ENCODE assay signal across 26 mouse cellular contexts in the genomic region with DNA sequence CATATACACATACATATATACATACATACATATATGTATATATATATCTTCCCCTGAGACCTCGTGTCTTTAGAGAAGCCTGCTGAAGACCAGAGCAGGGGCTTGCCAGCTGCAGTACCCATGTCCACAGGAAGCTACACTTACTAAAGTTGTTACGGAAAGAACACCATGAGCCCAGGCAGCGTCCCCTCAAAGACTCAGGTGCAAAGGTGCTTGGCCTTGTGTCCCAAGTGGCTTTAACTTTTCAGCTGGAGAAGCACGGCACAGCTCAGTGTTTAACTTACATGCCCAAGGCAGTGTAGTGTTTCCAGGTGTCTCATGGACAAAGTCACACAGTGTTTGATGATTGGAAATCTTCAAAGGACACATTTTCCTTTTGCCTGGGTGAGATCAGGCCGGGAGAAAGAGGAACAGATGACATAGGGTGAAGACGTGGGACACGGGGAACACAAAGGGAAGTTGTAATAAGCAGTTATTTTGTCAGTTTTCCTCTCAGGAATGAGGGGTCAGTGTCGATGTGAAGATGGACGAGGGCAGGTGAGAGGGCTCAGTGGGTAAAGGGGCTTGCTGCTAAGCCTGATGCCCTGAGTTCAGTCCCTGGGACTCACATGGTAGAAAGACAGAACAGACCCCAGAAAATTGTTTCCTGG. TPM values are rescaled to one million over a fixed set of nuclear protein-coding genes. Genes with fewer than 3 reads are reported as not detected.
"Had no signal": no experiment of that assay in that cellular context is flagged by ENCODE, and none has a peak within 500 bp of the region (broad histone marks: within the 10 kb centered on the region; RNA-seq: fewer than 3 reads in every experiment).

No protein-coding gene starts in this region.

- H3K9me3 ChIP-seq: forebrain, embryonic 15.5 days; heart, embryonic 12.5 days; hindbrain, embryonic 13.5 days; hindbrain, embryonic 15.5 days; kidney, embryonic 15.5 days; limb, embryonic 13.5 days; limb, embryonic 15.5 days had no signal

- H3K4me3 ChIP-seq: forebrain, embryonic 15.5 days; heart, embryonic 12.5 days; hindbrain, embryonic 13.5 days; hindbrain, embryonic 15.5 days; kidney, embryonic 15.5 days; limb, embryonic 13.5 days; limb, embryonic 15.5 days had no signal

- H3K36me3 ChIP-seq: forebrain, embryonic 15.5 days; heart, embryonic 12.5 days; hindbrain, embryonic 13.5 days; hindbrain, embryonic 15.5 days; kidney, embryonic 15.5 days; limb, embryonic 13.5 days; limb, embryonic 15.5 days had no signal

- H3K9ac ChIP-seq: forebrain, embryonic 15.5 days; forebrain, postnatal 0 days; heart, embryonic 12.5 days; hindbrain, embryonic 13.5 days; hindbrain, embryonic 15.5 days; kidney, embryonic 15.5 days; limb, embryonic 13.5 days; limb, embryonic 15.5 days; liver, embryonic 14.5 days had no signal

- ATAC-seq: forebrain, embryonic 15.5 days; forebrain, postnatal 0 days; hindbrain, postnatal 0 days; intestine, embryonic 16.5 days had no signal

- H3K27me3 ChIP-seq: forebrain, embryonic 15.5 days; heart, embryonic 12.5 days; hindbrain, embryonic 13.5 days; hindbrain, embryonic 15.5 days; kidney, embryonic 15.5 days; limb, embryonic 13.5 days; limb, embryonic 15.5 days had no signal

- DNase-seq: forebrain, postnatal 0 days; gastrocnemius, postnatal 14 days; gastrocnemius, postnatal 36 days; heart, adult 18-20 months; heart, postnatal 10 days; heart, postnatal 36 days; layer of hippocampus, adult 9-11 months; layer of hippocampus, postnatal 36 days; left cerebral cortex, postnatal 4 days; lung, adult 18-20 months had no signal

- H3K4me2 ChIP-seq: forebrain, embryonic 15.5 days; kidney, embryonic 15.5 days; limb, embryonic 13.5 days; limb, embryonic 15.5 days had no signal

- H3K27ac ChIP-seq: forebrain, embryonic 15.5 days; hindbrain, embryonic 13.5 days; hindbrain, embryonic 15.5 days; hindbrain, postnatal 0 days; kidney, embryonic 15.5 days; limb, embryonic 13.5 days; limb, embryonic 15.5 days; liver, embryonic 14.5 days had no signal

RNA-seq across cellular contexts. Expression of a gene that starts 9.0 kb away (rescaled TPM):
- polyA plus RNA-seq: forebrain, embryonic 15.5 days; forebrain, postnatal 0 days; gonadal fat pad, adult 2 months; heart, embryonic 12.5 days; heart, embryonic 14.5 days; hindbrain, embryonic 11.5 days; hindbrain, embryonic 13.5 days; hindbrain, embryonic 15.5 days; hindbrain, postnatal 0 days; intestine, embryonic 14.5 days; intestine, embryonic 16.5 days; large intestine, adult 2 months; limb, embryonic 11.5 days; limb, embryonic 15.5 days; liver, embryonic 14.5 days had no signal
